Mouse (Mus musculus) kidney, adult 2 months (tissue): ENCODE results near the gene Spata13. TPM values are rescaled to one million over a fixed set of nuclear protein-coding genes. Genes with fewer than 3 reads are reported as not detected.

ENCODE experiments used
- DNase-seq: peaks from one replicate; pipeline ENCODE4 v3.0.0; 2021
- H3K27ac ChIP-seq: fragments of 200-500 bp; 2 replicates; pipeline ENCODE4 v1.5.1; 2012; ENCODE audit warnings: low read depth, low read length, control low read depth, inconsistent platforms; ENCODE audit not compliant: insufficient read depth
- H3K27me3 ChIP-seq: fragments of 200-500 bp; replicated peaks from 2 replicates; pipeline ENCODE4 v1.6.1; 2012; ENCODE audit warnings: mild to moderate bottlenecking, moderate library complexity, low read length, inconsistent platforms; ENCODE audit not compliant: control insufficient read depth, insufficient read depth
- H3K36me3 ChIP-seq: fragments of 200-500 bp; 2 replicates; pipeline ENCODE4 v1.6.1; 2012; ENCODE audit warnings: mild to moderate bottlenecking, moderate library complexity, low read length, inconsistent platforms; ENCODE audit not compliant: control insufficient read depth, insufficient read depth
- H3K4me1 ChIP-seq: fragments of 200-500 bp; 2 replicates; pipeline ENCODE4 v1.6.1; 2011; ENCODE audit warnings: low read length; ENCODE audit not compliant: control insufficient read depth, insufficient read depth
- H3K4me3 ChIP-seq: fragments of 200-500 bp; 2 replicates; pipeline ENCODE4 v1.5.1; 2011; ENCODE audit warnings: mild to moderate bottlenecking, low read depth, low read length, control low read depth; ENCODE audit not compliant: insufficient read depth
- CTCF ChIP-seq: fragments of 200-500 bp; conservative IDR thresholded peaks from 2 replicates; pipeline ENCODE4 v1.5.1; 2011; ENCODE audit warnings: low read depth, mild to moderate bottlenecking, control low read depth, low read length, moderate library complexity, mixed read lengths; ENCODE audit not compliant: insufficient read depth, insufficient read length
- POLR2A ChIP-seq: fragments of 200-500 bp; IDR thresholded peaks from one replicate; pipeline ENCODE4 v1.6.1; 2011; ENCODE audit warnings: low read depth, low read length, control low read depth
- WGBS: fragments of 180-500 bp; shearing (Covaris S2); methylation state at CpG from one replicate; pipeline ENCODE4 v1.1.7; 2018; 5-methylcytosine and 5-hydroxymethylcytosine counted together
- polyA plus RNA-seq: library from polyadenylated mRNA; depleted of rRNA; stranded (reverse); fragments of >200 nt; gene quantifications from 2 replicates; pipeline ENCODE4 v1.2.3, GENCODE M21; 2012; rRNA removed

Spata13 gene
- polyA plus RNA-seq, 1 experiment = 24.1 TPM

GRCm38 (mm10) chr14:60809881-60810280, 176.1 kb downstream of the Spata13 start:
- Histone ChIP-seq H3K36me3 (no peaks in the 10 kb centered on the region; the same call in none of the 2 replicates), H3K4me1 (no peaks in the 10 kb centered on the region), H3K4me3 (no peak overlapping the region), H3K27ac (no peak overlapping the region), H3K27me3 (no peaks in the 10 kb centered on the region)
- no peak for DNase-seq
- no peak for TF ChIP-seq POLR2A
- no peak for TF ChIP-seq CTCF
- WGBS = 94% methylated on average over 8 of the region's 8 CpGs

GRCm38 (mm10) chr14:60811547-60811946, 177.7 kb downstream of the Spata13 start:
- TF ChIP-seq POLR2A = no peak
- TF ChIP-seq CTCF = no peak
- Histone ChIP-seq H3K36me3 (no peaks in the 10 kb centered on the region; the same call in none of the 2 replicates), H3K27me3 (no peaks in the 10 kb centered on the region), H3K27ac (no peak overlapping the region), H3K4me3 (no peak overlapping the region), H3K4me1 (no peaks in the 10 kb centered on the region)
- WGBS = 85% methylated on average over 4 of the region's 4 CpGs
- DNase-seq = no peak

Other genes starting within 250 kb of the Spata13 start
- 1.4 and 2.0 TPM in 2 replicates for gene C1qtnf9, start 134.1 kb downstream of the Spata13 start, polyA plus RNA-seq
- gene Mipep, start 150.6 kb downstream of the Spata13 start, polyA plus RNA-seq = 18.6 and 20.0 TPM in 2 replicates